Mouse (Mus musculus): ENCODE data around the gene Fam192a.

DNA sequence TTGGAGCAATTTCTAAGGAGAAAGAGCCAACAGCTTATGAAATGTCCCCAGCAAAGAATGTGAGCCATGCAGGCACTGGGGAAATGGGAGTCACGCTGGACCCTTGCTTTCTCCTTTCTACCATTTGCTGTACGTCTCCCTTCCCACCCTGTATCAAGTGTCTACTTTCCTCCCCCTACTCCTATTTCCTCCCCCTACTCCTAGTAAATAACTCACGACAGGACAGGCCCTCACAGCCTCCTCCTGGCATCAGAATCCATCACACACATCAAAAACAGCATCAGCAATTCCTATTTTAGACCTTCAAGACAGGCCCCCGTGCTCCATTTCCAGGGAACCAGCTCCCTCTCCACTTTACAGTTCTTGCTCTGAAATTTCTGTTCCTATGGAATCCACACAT lies 10.1 kb downstream of the Fam192a start:
- TF ChIP-seq ZC3H11A (IDR thresholded peaks at IDR 0.05; ENCODE audit: borderline replicate concordance, low read depth, low read length) (no peak), HCFC1 (IDR thresholded peaks at IDR 0.05; ENCODE audit: borderline replicate concordance, insufficient read depth, low read length) (no peak)

All from ES-E14 (cell line).